Mouse (Mus musculus): ENCODE measurements at regions not wholly inside any gene's neighbourhood (a gene's known extent, or its start where the extent isn't known, plus 50 kb on each side); places are given as distances from the start of the nearest gene placed in this dataset.

GRCm38 (mm10) chr14:61896879-61897278 lies 289.6 kb downstream of the Kcnrg start:
- Histone ChIP-seq H3K4me2 (replicated peaks) (no peak overlapping the region), H3K27ac (no peak overlapping the region), H3K9ac (no peak overlapping the region), H3K4me3 (no peak overlapping the region), H3K36me3 (no peaks in the 10 kb centered on the region), H3K4me1 (no peaks in the 10 kb centered on the region), H3K9me3 (replicated peaks) (no peaks in the 10 kb centered on the region), H3K27me3 (no peaks in the 10 kb centered on the region)
- ATAC-seq (ENCODE audit: low FRiP score) = no peak
- 78% methylated on average over 5 of the region's 5 CpGs for WGBS

- Histone ChIP-seq H3K4me3 (no peak overlapping the region), H3K27ac (no peak overlapping the region), H3K4me2 (replicated peaks) (no peak overlapping the region), H3K4me1 (no peaks in the 10 kb centered on the region), H3K27me3 (no peaks in the 10 kb centered on the region), H3K9ac (no peak overlapping the region), H3K36me3 (no peaks in the 10 kb centered on the region), H3K9me3 (replicated peaks) (no peaks in the 10 kb centered on the region)
- WGBS = 85% methylated on average over 10 of the region's 10 CpGs
- no peak for ATAC-seq (ENCODE audit: low FRiP score)
These were observed 291.4 kb downstream of the Kcnrg start for GRCm38 (mm10) chr14:61898664-61899063.

- WGBS = 69% methylated on average over 4 of the region's 4 CpGs
- H3K27ac ChIP-seq = no peak overlapping the region
- no peak for ATAC-seq (ENCODE audit: low FRiP score)
These were observed 297.3 kb downstream of the Kcnrg start for GRCm38 (mm10) chr14:61904426-61905124.

GRCm38 (mm10) chr14:61918113-61918512 lies 310.9 kb downstream of the Kcnrg start:
- Histone ChIP-seq H3K9ac (no peak overlapping the region), H3K27me3 (no peaks in the 10 kb centered on the region), H3K27ac (no peak overlapping the region), H3K36me3 (no peaks in the 10 kb centered on the region), H3K4me2 (replicated peaks) (no peak overlapping the region), H3K9me3 (replicated peaks) (0 out of 2 replicates have a peak, but pooled peaks cover 4% of the 10 kb centered on the region), H3K4me3 (no peak overlapping the region), H3K4me1 (no peaks in the 10 kb centered on the region)
- no peak for ATAC-seq (ENCODE audit: low FRiP score)

More at GRCm38 (mm10) chr14:61904426-61905124, 297.3 kb downstream of the Kcnrg start:
- Histone ChIP-seq H3K36me3 (no peaks in the 10 kb centered on the region), H3K4me1 (no peaks in the 10 kb centered on the region), H3K27me3 (no peaks in the 10 kb centered on the region), H3K9me3 (replicated peaks) (no peaks in the 10 kb centered on the region), H3K4me2 (replicated peaks) (no peak overlapping the region), H3K9ac (no peak overlapping the region), H3K4me3 (no peak overlapping the region)

- no peaks in the 10 kb centered on the region for H3K4me1 ChIP-seq
These were observed 324.6 kb downstream of the Kcnrg start for GRCm38 (mm10) chr14:61931811-61932210.

GRCm38 (mm10) chr14:61941682-61942081 lies 334.4 kb downstream of the Kcnrg start:
- Histone ChIP-seq H3K4me3 (no peak overlapping the region), H3K4me1 (0 out of 2 replicates have a peak, but pooled peaks cover 7% of the 10 kb centered on the region), H3K9ac (no peak overlapping the region), H3K27ac (no peak overlapping the region), H3K27me3 (no peaks in the 10 kb centered on the region), H3K9me3 (replicated peaks) (no peaks in the 10 kb centered on the region), H3K4me2 (replicated peaks) (no peak overlapping the region), H3K36me3 (no peaks in the 10 kb centered on the region)
- 81% methylated on average over 7 of the region's 7 CpGs for WGBS
- ATAC-seq (ENCODE audit: low FRiP score) = no peak

More at GRCm38 (mm10) chr14:61931811-61932210, 324.6 kb downstream of the Kcnrg start:
- no peak for ATAC-seq (ENCODE audit: low FRiP score)
- Histone ChIP-seq H3K9me3 (replicated peaks) (peaks cover 4% of the 10 kb centered on the region; the same call in 1 of the 2 replicates), H3K4me3 (no peak overlapping the region), H3K4me2 (replicated peaks) (no peak overlapping the region), H3K36me3 (no peaks in the 10 kb centered on the region), H3K27me3 (no peaks in the 10 kb centered on the region), H3K9ac (no peak overlapping the region), H3K27ac (no peak overlapping the region)
- WGBS = 88% methylated on average over 8 of the region's 8 CpGs

- no peak overlapping the region for H3K4me3 ChIP-seq
- H3K27ac ChIP-seq = no peak overlapping the region
- 48% methylated on average over 5 of the region's 5 CpGs for WGBS
- no peak overlapping the region for H3K9ac ChIP-seq
- no peak for ATAC-seq (ENCODE audit: low FRiP score)
- H3K36me3 ChIP-seq = no peaks in the 10 kb centered on the region
- no peaks in the 10 kb centered on the region for H3K9me3 ChIP-seq (replicated peaks)
- H3K27me3 ChIP-seq = no peaks in the 10 kb centered on the region
- no peak overlapping the region for H3K4me2 ChIP-seq (replicated peaks)
- peaks cover 24% of the 10 kb centered on the region for H3K4me1 ChIP-seq
These were observed 338.4 kb downstream of the Kcnrg start for GRCm38 (mm10) chr14:61945659-61946058.

- H3K4me3 ChIP-seq = no peak overlapping the region
- no peaks in the 10 kb centered on the region for H3K27me3 ChIP-seq
- no peaks in the 10 kb centered on the region for H3K9me3 ChIP-seq (replicated peaks)
- no peak overlapping the region for H3K4me2 ChIP-seq (replicated peaks)
- no peak for ATAC-seq (ENCODE audit: low FRiP score)
- H3K4me1 ChIP-seq = peaks cover 24% of the 10 kb centered on the region
- no peaks in the 10 kb centered on the region for H3K36me3 ChIP-seq
- H3K27ac ChIP-seq = no peak overlapping the region
- 40% methylated on average over 6 of the region's 6 CpGs for WGBS
- no peak overlapping the region for H3K9ac ChIP-seq
These were observed 342.2 kb downstream of the Kcnrg start for GRCm38 (mm10) chr14:61949446-61949845.

GRCm38 (mm10) chr14:61950004-61950403 lies 342.4 kb upstream of the Rnaseh2b start:
- peaks cover 24% of the 10 kb centered on the region for H3K4me1 ChIP-seq
- no peak for ATAC-seq (ENCODE audit: low FRiP score)
- no peak overlapping the region for H3K4me3 ChIP-seq
- no peak overlapping the region for H3K27ac ChIP-seq
- no peaks in the 10 kb centered on the region for H3K9me3 ChIP-seq (replicated peaks)
- no peak overlapping the region for H3K4me2 ChIP-seq (replicated peaks)
- no peaks in the 10 kb centered on the region for H3K36me3 ChIP-seq
- no peak overlapping the region for H3K9ac ChIP-seq
- WGBS = 40% methylated on average over 3 of the region's 3 CpGs
- no peaks in the 10 kb centered on the region for H3K27me3 ChIP-seq

- Histone ChIP-seq H3K4me3 (no peak overlapping the region), H3K9ac (no peak overlapping the region), H3K9me3 (replicated peaks) (no peaks in the 10 kb centered on the region), H3K4me1 (peaks cover 14% of the 10 kb centered on the region), H3K27ac (no peak overlapping the region), H3K4me2 (replicated peaks) (no peak overlapping the region), H3K36me3 (no peaks in the 10 kb centered on the region), H3K27me3 (no peaks in the 10 kb centered on the region)
- WGBS = 90% methylated on average over 4 of the region's 4 CpGs
- ATAC-seq (ENCODE audit: low FRiP score) = no peak
These were observed 339.4 kb upstream of the Rnaseh2b start for GRCm38 (mm10) chr14:61953029-61953428.

GRCm38 (mm10) chr14:61955416-61955815 lies 337.0 kb upstream of the Rnaseh2b start:
- Histone ChIP-seq H3K27ac (no peak overlapping the region), H3K9me3 (replicated peaks) (no peaks in the 10 kb centered on the region), H3K27me3 (no peaks in the 10 kb centered on the region), H3K4me3 (no peak overlapping the region), H3K9ac (no peak overlapping the region), H3K4me1 (no peaks in the 10 kb centered on the region), H3K4me2 (replicated peaks) (no peak overlapping the region), H3K36me3 (no peaks in the 10 kb centered on the region)
- no peak for ATAC-seq (ENCODE audit: low FRiP score)

GRCm38 (mm10) chr14:61960243-61960957 lies 332.0 kb upstream of the Rnaseh2b start:
- 80% methylated on average over 4 of the region's 4 CpGs for whole genome bisulfite sequencing
- no peak for ATAC-seq (ENCODE audit: low FRiP score)
- H3K27ac ChIP-seq = no peak overlapping the region
- H3K4me1 ChIP-seq = no peaks in the 10 kb centered on the region
- no peak overlapping the region for H3K4me3 ChIP-seq
- H3K9ac ChIP-seq = no peak overlapping the region
- no peaks in the 10 kb centered on the region for H3K27me3 ChIP-seq
- no peaks in the 10 kb centered on the region for H3K9me3 ChIP-seq (replicated peaks)
- no peaks in the 10 kb centered on the region for H3K36me3 ChIP-seq
- no peak overlapping the region for H3K4me2 ChIP-seq (replicated peaks)

GRCm38 (mm10) chr14:61968467-61968866 lies 323.9 kb upstream of the Rnaseh2b start:
- Histone ChIP-seq H3K4me3 (no peak overlapping the region), H3K9me3 (replicated peaks) (no peaks in the 10 kb centered on the region), H3K27me3 (no peaks in the 10 kb centered on the region), H3K4me2 (replicated peaks) (no peak overlapping the region), H3K27ac (no peak overlapping the region), H3K36me3 (no peaks in the 10 kb centered on the region), H3K4me1 (no peaks in the 10 kb centered on the region), H3K9ac (no peak overlapping the region)
- ATAC-seq (ENCODE audit: low FRiP score) = no peak
- 96% methylated on average over 1 of the region's 1 CpGs for WGBS

Data from hindbrain, embryonic 12.5 days (tissue).